ENCODE assay signal across 10 mouse cellular contexts in the genomic region with DNA sequence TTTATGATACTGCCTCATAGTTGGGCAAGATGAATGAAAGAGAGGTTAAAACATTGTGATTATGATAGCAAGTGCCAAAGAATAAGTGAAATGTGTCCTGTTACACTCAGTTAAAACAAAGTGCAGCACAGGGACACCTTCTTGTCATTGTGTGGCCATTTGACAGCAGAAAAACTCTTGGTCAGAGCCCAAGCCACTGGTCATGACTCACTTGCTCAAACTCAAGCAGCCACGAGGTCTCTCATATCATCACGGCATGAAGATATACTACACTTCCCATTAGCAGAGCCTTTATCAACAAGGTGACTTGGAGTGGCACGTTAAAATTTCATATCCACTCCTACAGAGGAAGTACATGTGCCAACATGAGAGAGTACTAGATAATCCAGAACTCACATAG.
A peak's percentile ranks its signal among the peaks of the same experiment; 100 is the strongest.
DNase-seq lines count a peak whose midpoint lies in the region; ATAC-seq and TF ChIP-seq lines count a peak whose summit lies in the region.
"Had no signal": no experiment of that assay in that cellular context is flagged by ENCODE, and none has a peak within 500 bp of the region (broad histone marks: within the 10 kb centered on the region; RNA-seq: fewer than 3 reads in every experiment).

No protein-coding gene starts in this region.

- H3K9me3 ChIP-seq in liver, postnatal 0 days (ENCODE audit: low read length) = no peaks in the 10 kb centered on the region

- H3K27ac ChIP-seq in liver, postnatal 0 days (ENCODE audit: low read depth) = no peak overlapping the region

- H3K36me3 ChIP-seq in liver, postnatal 0 days (replicated peaks; ENCODE audit: insufficient read depth, low read length) = no peaks in the 10 kb centered on the region

- H3K4me2 ChIP-seq in liver, postnatal 0 days (ENCODE audit: low read depth, low read length) = no peak overlapping the region

- H3K4me3 ChIP-seq in liver, postnatal 0 days (ENCODE audit: low read depth, low read length) = no peak overlapping the region

- no peak for TF ChIP-seq EP300 in liver, postnatal 0 days (IDR thresholded peaks at IDR 0.05; ENCODE audit: low read depth)

- WGBS in liver, postnatal 0 days (ENCODE audit: insufficient replicate concordance) = 48% methylated on average over 3 of the region's 3 CpGs

- no peak for TF ChIP-seq CTCF in liver, postnatal 0 days (IDR thresholded peaks at IDR 0.05; ENCODE audit: low read depth)

- no peak for ATAC-seq in liver, postnatal 0 days

- 0 out of 2 replicates have a peak, but pooled peaks cover 6% of the 10 kb centered on the region for H3K27me3 ChIP-seq in liver, postnatal 0 days (ENCODE audit: insufficient read depth, low read length)

- no peak overlapping the region for H3K9ac ChIP-seq in liver, postnatal 0 days (replicated peaks)

- DNase-seq in heart, adult 18-20 months = peak; percentile 63 to 64
- no peak for DNase-seq in heart, postnatal 25 days (ENCODE audit: low spot score)
- peak; percentile 50 for DNase-seq in brain, adult 2 months (ENCODE audit: low read depth, low spot score)
- DNase-seq in cerebellum, postnatal 10 days = peak; percentile 43 to 47
- peak; percentile 55 for DNase-seq in heart, postnatal 4 days
- no peak for DNase-seq in gastrocnemius, postnatal 10 days
- no peak for DNase-seq in liver, postnatal 0 days
- DNase-seq: gastrocnemius, postnatal 14 days; kidney, adult 9 months; lung, adult 18-20 months had no signal

- H3K4me1 ChIP-seq in liver, postnatal 0 days (ENCODE audit: insufficient read depth) = 0 out of 2 replicates have a peak, but pooled peaks cover 3% of the 10 kb centered on the region

- intact Hi-C loops in heart, postnatal 25 days (cut with DNase I) = no loop called here

Comparison
In these comparisons a context has a peak if more than half of its experiments do, and no peak if none do; other contexts are left out.
1. DNase-seq: peak in heart, adult 18-20 months (2 of 2), brain, adult 2 months (single experiment), cerebellum, postnatal 10 days (2 of 2) and heart, postnatal 4 days (single experiment); none in heart, postnatal 25 days (single experiment), gastrocnemius, postnatal 10 days (single experiment) and liver, postnatal 0 days (single experiment).